Mouse (Mus musculus) ES-E14 (cell line): ENCODE results near the gene Gpr63.

Experiments used
- CHD2 ChIP-seq: IDR thresholded peaks from 2 replicates; pipeline ENCODE4 v1.6.1; 2014; ENCODE audit warnings: mild to moderate bottlenecking, low read depth, low read length, inconsistent platforms
- HCFC1 ChIP-seq: IDR thresholded peaks from 2 replicates; pipeline ENCODE4 v1.6.1; 2012; ENCODE audit warnings: low read length, inconsistent platforms, borderline replicate concordance; ENCODE audit not compliant: insufficient read depth
- MAFK ChIP-seq: IDR thresholded peaks from 2 replicates; pipeline ENCODE4 v1.6.1; 2014; ENCODE audit warnings: mild to moderate bottlenecking, low read depth, low read length, inconsistent platforms; ENCODE audit not compliant: insufficient read depth
- ZNF384 ChIP-seq: IDR thresholded peaks from 2 replicates; pipeline ENCODE4 v1.6.1; 2012; ENCODE audit warnings: low read depth, low read length, inconsistent platforms

DNA sequence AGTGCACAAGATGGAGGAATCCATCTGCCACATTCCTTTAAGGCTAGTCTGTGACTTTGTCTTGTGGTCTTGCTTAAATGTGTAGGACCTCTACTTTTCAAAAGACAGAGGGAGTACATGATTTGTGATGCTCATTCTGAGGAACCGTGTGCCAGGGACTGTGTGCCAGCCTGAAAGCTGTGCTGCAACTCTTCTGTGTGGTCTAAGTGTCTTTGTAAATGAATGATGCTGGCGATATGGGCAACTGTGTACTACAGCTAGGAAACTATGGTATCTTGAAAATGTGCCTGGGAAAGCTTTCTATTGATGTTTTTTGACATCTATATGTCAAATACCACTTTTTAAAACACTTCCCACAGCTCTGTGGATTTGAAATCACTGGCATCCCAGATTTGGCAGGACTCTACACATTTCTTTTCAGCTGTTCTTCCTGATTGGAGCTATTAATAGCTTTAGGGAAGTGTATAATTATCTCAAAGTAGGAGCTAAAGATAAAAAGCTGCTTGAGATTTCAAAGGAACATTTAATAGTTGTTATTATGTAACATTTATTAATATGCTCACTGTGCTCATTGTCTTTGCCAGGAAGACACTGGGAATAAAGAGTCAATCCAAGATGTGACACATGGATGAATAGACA lies 48.9 kb downstream of the Gpr63 start:
- TF ChIP-seq ZNF384 (no peak), MAFK (no peak), HCFC1 (no peak), CHD2 (no peak)
